Mouse (Mus musculus): ENCODE data around the gene 1700025C18Rik.

- TF ChIP-seq CTCF (IDR thresholded peaks at IDR 0.05; ENCODE audit: low read depth, low read length) = no peak
- TF ChIP-seq POLR2A (IDR thresholded peaks at IDR 0.05; ENCODE audit: extremely low read depth, insufficient read depth, low read length) = no peak
Measured at GRCm38 (mm10) chr2:165121206-165121840, 30.8 kb upstream of the 1700025C18Rik start.

Data from liver, adult 2 months (tissue).